Mouse (Mus musculus) embryonic facial prominence, embryonic 11.5 days (tissue): Measurements from ENCODE around the gene Golga3. TPM values are rescaled to one million over a fixed set of nuclear protein-coding genes. Genes with fewer than 3 reads are reported as not detected.

ENCODE experiments used
- ATAC-seq: fragments of 200-750 bp; cut with Nextera tagmentation; replicated peaks from 2 replicates; pipeline ENCODE4 v1.8.0; 2017; ENCODE audit warnings: low read depth; ENCODE audit not compliant: insufficient number of reproducible peaks, low FRiP score, low TSS enrichment
- DNase-seq: peaks from one replicate; pipeline ENCODE4 v3.0.0-alpha.2; 2015; ENCODE audit warnings: low spot score
- H3K27ac ChIP-seq: fragments of 300-500 bp; sonication (generic); replicated peaks from 2 replicates; pipeline ENCODE4 v1.5.1; 2014; ENCODE audit warnings: mild to moderate bottlenecking, low read depth, low read length, control low read depth
- H3K27me3 ChIP-seq: fragments of 300-500 bp; sonication (generic); 2 replicates; pipeline ENCODE4 v1.6.1; 2014; ENCODE audit warnings: mild to moderate bottlenecking, low read length, moderate library complexity, mixed read lengths; ENCODE audit not compliant: control insufficient read depth, insufficient read depth
- H3K36me3 ChIP-seq: fragments of 300-500 bp; sonication (generic); replicated peaks from 2 replicates; pipeline ENCODE4 v1.6.1; 2014; ENCODE audit warnings: low read depth, mild to moderate bottlenecking, low read length, moderate library complexity, mixed read lengths; ENCODE audit not compliant: control insufficient read depth, insufficient read depth
- H3K4me1 ChIP-seq: fragments of 300-500 bp; sonication (generic); 2 replicates; pipeline ENCODE4 v1.6.1; 2014; ENCODE audit warnings: low read length, mixed read lengths; ENCODE audit not compliant: control insufficient read depth, insufficient read depth
- H3K4me2 ChIP-seq: fragments of 300-500 bp; sonication (generic); 2 replicates; pipeline ENCODE4 v1.6.1; 2014; ENCODE audit warnings: low read depth, mild to moderate bottlenecking, control low read depth, low read length, moderate library complexity
- H3K4me3 ChIP-seq: fragments of 300-500 bp; sonication (generic); 2 replicates; pipeline ENCODE4 v1.5.1; 2014; ENCODE audit warnings: low read depth, low read length, control low read depth
- H3K9ac ChIP-seq: fragments of 300-500 bp; sonication (generic); replicated peaks from 2 replicates; pipeline ENCODE4 v1.6.1; 2014; ENCODE audit warnings: mild to moderate bottlenecking, control low read depth, low read length
- H3K9me3 ChIP-seq: fragments of 300-500 bp; sonication (generic); replicated peaks from 2 replicates; pipeline ENCODE4 v1.6.1; 2016; ENCODE audit warnings: mild to moderate bottlenecking, low read length, inconsistent platforms, mixed read lengths; ENCODE audit not compliant: control insufficient read depth
- WGBS: fragments of 180-500 bp; shearing (Covaris S2); extraction: QIAGEN DNeasy Blood & Tissue Kit; methylation state at CpG from one replicate; pipeline ENCODE4 v1.1.7; 2014; 5-methylcytosine and 5-hydroxymethylcytosine counted together
- polyA plus RNA-seq: library from polyadenylated mRNA; unstranded; fragments of >200 nt; fragmentation: Nextera tagmentation; extraction: Ambion mirVana; gene quantifications from 2 replicates; pipeline ENCODE4 v1.2.1, GENCODE M21; 2014

The Golga3 gene
- polyA plus RNA-seq: 21.1 and 21.9 TPM in 2 replicates

GRCm38 (mm10) chr5:110176362-110177020 lies at the start of gene Golga3:
Golga3 (plus strand) TSS chr5:110176701.
- Histone ChIP-seq H3K27ac (no peak within 1 kb of the TSS), H3K4me3 (peak within 1 kb of the TSS; percentile 76), H3K9me3 (no peaks in the 10 kb centered on the region), H3K4me2 (peak within 1 kb of the TSS; percentile 67), H3K4me1 (no peaks in the 10 kb centered on the region), H3K27me3 (no peaks in the 10 kb centered on the region), H3K36me3 (no peaks in the 10 kb centered on the region; the same call in 1 of the 2 replicates), H3K9ac (peak within 1 kb of the TSS; percentile 78)
- peak; percentile 96 for ATAC-seq
- under 1% methylated on average over 41 of the region's 41 CpGs for WGBS
- peak; percentile 95 for DNase-seq

DNA sequence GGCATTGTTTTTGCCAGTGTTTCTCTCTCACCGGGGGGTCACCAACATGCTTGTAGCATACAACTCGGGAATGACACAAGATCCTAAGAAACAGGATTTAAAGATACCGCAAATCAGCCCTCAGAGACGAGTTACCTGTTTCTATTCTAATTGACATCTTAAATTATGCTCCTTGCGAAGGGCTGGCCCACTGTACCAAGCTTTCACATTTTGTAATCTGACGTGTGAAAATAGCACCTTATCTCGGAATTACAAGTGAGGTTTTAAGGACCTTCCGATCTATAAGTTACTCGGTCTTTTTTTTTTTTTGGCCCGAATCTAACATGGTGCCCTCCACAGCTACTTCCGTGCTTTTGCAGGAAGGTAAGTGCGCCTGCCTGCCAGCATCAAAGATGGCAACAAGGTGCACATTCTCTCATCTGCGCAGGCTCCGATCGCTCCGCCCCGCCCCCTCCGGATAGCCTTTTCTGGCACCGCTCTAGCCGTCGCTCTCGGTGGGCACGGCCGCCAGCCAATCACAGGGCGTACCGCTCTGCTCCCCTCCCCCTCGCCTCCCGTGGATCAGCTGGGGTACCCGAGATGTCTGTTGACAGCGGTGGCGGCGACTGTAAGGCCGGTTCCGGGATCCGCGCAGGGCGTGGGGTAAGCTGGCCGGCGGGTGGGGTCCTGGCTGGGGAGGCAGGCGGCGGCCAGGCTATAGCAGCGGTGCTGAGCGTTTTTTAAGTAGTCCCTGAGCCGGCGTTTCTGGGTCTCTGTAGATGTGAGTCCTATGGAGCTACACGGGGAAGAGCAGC lies 41.0 kb upstream of the Golga3 start, which contains the start of gene Chfr:
Gene Chfr (plus strand): TSS at position 550 of the 794 bp plus-strand sequence.
- peak; percentile 98 for DNase-seq
- 4% methylated on average over 46 of the region's 46 CpGs for WGBS
- Histone ChIP-seq H3K4me1 (no peaks in the 10 kb centered on the region), H3K36me3 (no peaks in the 10 kb centered on the region), H3K9ac (peak within 1 kb of the TSS; percentile 83), H3K9me3 (no peaks in the 10 kb centered on the region), H3K27ac (no peak within 1 kb of the TSS; the same call in 1 of the 2 replicates), H3K4me3 (peak within 1 kb of the TSS; percentile 85), H3K27me3 (no peaks in the 10 kb centered on the region), H3K4me2 (peak within 1 kb of the TSS; percentile 80)
- peak; percentile 99 for ATAC-seq

GRCm38 (mm10) chr5:110136087-110136464 lies 40.4 kb upstream of the Golga3 start:
- Histone ChIP-seq H3K4me1 (no peaks in the 10 kb centered on the region), H3K9me3 (no peaks in the 10 kb centered on the region), H3K9ac (peak overlapping the region; percentile 83), H3K27ac (no peak overlapping the region; the same call in 1 of the 2 replicates), H3K4me2 (peak overlapping the region; percentile 80), H3K27me3 (no peaks in the 10 kb centered on the region), H3K36me3 (no peaks in the 10 kb centered on the region), H3K4me3 (peak overlapping the region; percentile 85)
- peak; percentile 7; the same call in 1 of the 2 replicates for ATAC-seq
- DNase-seq: peak; percentile 2
- WGBS: 6% methylated on average over 18 of the region's 18 CpGs

DNA sequence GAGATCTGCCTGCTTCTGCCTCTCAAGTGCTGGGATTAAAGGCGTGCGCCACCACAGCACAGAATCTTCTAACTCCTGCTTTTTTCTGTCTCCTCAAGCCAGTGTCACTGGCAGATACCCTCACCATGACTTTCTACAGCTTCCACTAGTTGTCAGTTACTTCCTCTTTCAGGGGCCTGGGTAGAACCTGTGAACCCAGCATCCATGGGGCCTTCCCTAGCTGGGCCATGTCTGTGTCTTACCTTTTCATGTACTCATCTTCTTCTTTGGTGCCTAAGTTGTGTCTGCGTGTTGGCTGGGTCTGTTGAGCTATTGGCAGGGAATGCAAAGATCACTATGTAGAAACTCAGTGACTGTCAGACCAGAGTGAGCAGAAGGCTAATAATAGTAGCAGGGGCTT lies 38.7 kb upstream of the Golga3 start:
- ATAC-seq: no peak
- H3K4me1 ChIP-seq: no peaks in the 10 kb centered on the region
- no peak overlapping the region for H3K27ac ChIP-seq
- H3K9ac ChIP-seq: no peak overlapping the region
- no peaks in the 10 kb centered on the region for H3K27me3 ChIP-seq
- no peaks in the 10 kb centered on the region for H3K36me3 ChIP-seq
- H3K9me3 ChIP-seq: no peaks in the 10 kb centered on the region
- H3K4me2 ChIP-seq: no peak overlapping the region
- no peak overlapping the region for H3K4me3 ChIP-seq
- no peak for DNase-seq
- 93% methylated on average over 3 of the region's 3 CpGs for WGBS

GRCm38 (mm10) chr5:110139325-110139724 lies 37.2 kb upstream of the Golga3 start:
- WGBS: 96% methylated on average over 3 of the region's 3 CpGs
- no peak overlapping the region for H3K9ac ChIP-seq
- no peak for ATAC-seq
- no peak for DNase-seq
- no peak overlapping the region for H3K27ac ChIP-seq
- no peak overlapping the region for H3K4me2 ChIP-seq
- no peaks in the 10 kb centered on the region for H3K36me3 ChIP-seq
- no peaks in the 10 kb centered on the region for H3K27me3 ChIP-seq
- H3K9me3 ChIP-seq: no peaks in the 10 kb centered on the region
- H3K4me1 ChIP-seq: no peaks in the 10 kb centered on the region
- no peak overlapping the region for H3K4me3 ChIP-seq

DNA sequence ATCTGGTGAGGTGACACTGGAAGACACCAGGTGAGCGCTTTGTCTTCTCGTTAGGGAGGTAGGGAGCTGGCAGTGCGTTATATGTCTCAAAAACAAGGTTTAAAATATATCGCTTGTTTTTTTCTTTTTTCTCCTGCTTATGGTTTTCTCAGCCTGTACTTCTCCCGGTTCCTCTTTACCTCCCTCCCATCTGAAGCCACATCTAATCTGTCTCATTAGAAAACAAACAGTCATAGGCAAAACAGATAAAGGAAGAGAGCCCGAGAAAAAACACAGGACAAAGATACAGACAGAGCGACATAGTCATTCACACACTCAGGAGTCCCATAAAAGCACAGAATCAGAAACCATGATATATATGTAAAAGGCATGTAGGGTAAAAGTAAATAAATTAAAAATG lies 36.1 kb upstream of the Golga3 start:
- ATAC-seq: no peak
- no peak for DNase-seq
- Histone ChIP-seq H3K4me1 (no peaks in the 10 kb centered on the region), H3K4me3 (no peak overlapping the region), H3K4me2 (no peak overlapping the region), H3K9ac (no peak overlapping the region), H3K36me3 (no peaks in the 10 kb centered on the region), H3K27ac (no peak overlapping the region), H3K9me3 (no peaks in the 10 kb centered on the region), H3K27me3 (no peaks in the 10 kb centered on the region)
- WGBS: 94% methylated on average over 7 of the region's 7 CpGs

- no peak overlapping the region for H3K27ac ChIP-seq
- H3K27me3 ChIP-seq: no peaks in the 10 kb centered on the region
- DNase-seq: no peak
- 88% methylated on average over 2 of the region's 2 CpGs for WGBS
- no peak for ATAC-seq
- no peak overlapping the region for H3K4me2 ChIP-seq
- no peaks in the 10 kb centered on the region for H3K9me3 ChIP-seq
- no peak overlapping the region for H3K9ac ChIP-seq
- H3K4me1 ChIP-seq: no peaks in the 10 kb centered on the region
- H3K36me3 ChIP-seq: no peaks in the 10 kb centered on the region
- no peak overlapping the region for H3K4me3 ChIP-seq
Measured at GRCm38 (mm10) chr5:110142309-110142708, 34.2 kb upstream of the Golga3 start.

DNA sequence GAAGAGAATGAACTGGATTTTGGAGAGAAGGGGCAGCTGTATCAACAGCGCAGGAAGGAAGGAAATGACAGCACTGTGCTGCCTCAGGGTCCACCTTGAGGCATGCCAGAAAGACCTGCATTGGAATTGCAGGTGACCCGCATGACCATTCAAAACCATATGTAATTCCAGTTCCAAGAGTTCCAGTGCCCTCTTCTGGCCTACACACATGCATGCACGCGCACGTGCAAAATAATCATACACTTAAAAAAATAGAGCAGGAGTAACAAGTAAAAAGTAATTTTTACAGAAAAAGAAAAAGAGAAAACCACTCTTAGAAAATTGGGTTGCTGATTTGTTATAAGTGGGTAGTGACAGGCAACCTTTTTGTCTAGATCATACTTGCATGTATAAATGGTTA lies 33.5 kb upstream of the Golga3 start:
- no peaks in the 10 kb centered on the region for H3K4me1 ChIP-seq
- no peak overlapping the region for H3K4me3 ChIP-seq
- H3K36me3 ChIP-seq: peaks cover 1% of the 10 kb centered on the region; the same call in 1 of the 2 replicates
- H3K4me2 ChIP-seq: no peak overlapping the region
- H3K27ac ChIP-seq: no peak overlapping the region
- H3K9ac ChIP-seq: no peak overlapping the region
- WGBS: 85% methylated on average over 5 of the region's 5 CpGs
- H3K9me3 ChIP-seq: no peaks in the 10 kb centered on the region
- H3K27me3 ChIP-seq: no peaks in the 10 kb centered on the region
- ATAC-seq: no peak
- DNase-seq: no peak
